Mouse (Mus musculus) heart, adult 2 months (tissue): ENCODE data around the gene Fbxo47.

ENCODE experiments used
- CTCF ChIP-seq: fragments of 200-600 bp; IDR thresholded peaks from 2 replicates; pipeline ENCODE4 v1.8.1; 2022; ENCODE audit warnings: antibody characterized with exemption, mild to moderate bottlenecking, moderate library complexity
- EP300 ChIP-seq: fragments of 200-500 bp; IDR thresholded peaks from 2 replicates; pipeline ENCODE4 v1.6.1; 2011; ENCODE audit warnings: low read depth, low read length, control low read depth; ENCODE audit not compliant: insufficient read depth

GRCm38 (mm10) chr11:97820840-97821239 is 63.1 kb downstream of the Fbxo47 start:
- TF ChIP-seq CTCF, result no peak
- TF ChIP-seq EP300, result peak; percentile 90
